ENCODE assay signal across 8 mouse cellular contexts in the genomic region with DNA sequence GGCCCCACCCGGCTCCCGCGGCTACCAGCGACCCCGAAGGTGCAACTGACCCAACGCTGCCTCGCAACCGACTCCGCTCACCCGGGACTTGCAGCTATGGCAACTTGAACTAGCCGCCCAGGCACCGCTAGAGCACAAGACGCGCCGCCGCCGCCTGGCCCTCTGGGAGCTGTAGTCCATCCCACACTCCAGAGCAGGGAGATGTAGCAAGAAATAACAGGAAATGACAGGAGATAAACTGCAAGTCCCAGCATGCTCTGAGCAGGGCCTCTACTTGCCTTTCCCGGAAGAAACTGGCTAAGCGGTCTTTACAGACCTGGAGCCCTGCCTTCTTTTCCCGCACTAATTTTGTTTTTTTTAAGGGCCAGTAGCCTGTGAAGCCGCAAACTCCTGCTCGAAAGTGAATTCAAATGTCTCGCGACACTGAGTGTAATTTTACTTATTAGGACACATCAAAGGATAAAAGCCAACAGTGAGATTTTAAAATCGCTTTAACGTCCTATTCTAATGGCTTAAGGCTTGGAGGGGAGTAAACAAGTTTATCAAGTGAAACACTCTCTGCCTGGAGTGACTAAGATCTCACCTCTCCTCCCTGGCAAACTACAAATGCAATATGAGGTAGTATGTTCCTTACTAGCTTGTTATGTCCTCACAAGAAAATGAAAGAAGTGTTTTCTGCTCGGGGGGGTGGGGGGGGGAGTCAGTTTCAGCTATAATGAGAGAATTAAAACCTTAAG. TPM values are rescaled to one million over a fixed set of nuclear protein-coding genes. Genes with fewer than 3 reads are reported as not detected.
A peak's percentile ranks its signal among the peaks of the same experiment; 100 is the strongest.
DNase-seq lines count a peak whose midpoint lies in the region; ATAC-seq and TF ChIP-seq lines count a peak whose summit lies in the region.

A gene (minus strand): TSS at position 129 of the 737 bp plus-strand sequence.
A gene (plus strand): TSS at position 283 of the 737 bp plus-strand sequence.

- H3K9ac ChIP-seq in embryonic facial prominence, embryonic 15.5 days = peak within 1 kb of the TSS; percentile 39
- peak within 1 kb of the TSS; percentile 60 for H3K9ac ChIP-seq in limb, embryonic 14.5 days (ENCODE audit: low read depth, low read length, severe bottlenecking)
- H3K9ac ChIP-seq in midbrain, postnatal 0 days (replicated peaks; ENCODE audit: low read length, poor library complexity, severe bottlenecking) = peak within 1 kb of the TSS; percentile 50

- WGBS in bone marrow, adult 2 months = 1% methylated on average over 27 of the region's 27 CpGs
- 2% methylated on average over 27 of the region's 27 CpGs for WGBS in embryonic facial prominence, embryonic 15.5 days
- 2% methylated on average over 27 of the region's 27 CpGs for WGBS in limb, embryonic 14.5 days
- WGBS in midbrain, postnatal 0 days = 2% methylated on average over 27 of the region's 27 CpGs

- H3K4me1 ChIP-seq in bone marrow, adult 2 months (ENCODE audit: control insufficient read depth, insufficient read depth, low read length) = no peaks in the 10 kb centered on the region; the same call in 1 of the 2 replicates
- peaks cover 5% of the 10 kb centered on the region for H3K4me1 ChIP-seq in embryonic facial prominence, embryonic 15.5 days
- H3K4me1 ChIP-seq in limb, embryonic 14.5 days (ENCODE audit: control insufficient read depth, insufficient read depth, low read length) = peaks cover 4% of the 10 kb centered on the region; the same call in 1 of the 2 replicates
- H3K4me1 ChIP-seq in midbrain, postnatal 0 days (ENCODE audit: insufficient read depth, low read length) = peaks cover 3% of the 10 kb centered on the region; the same call in 1 of the 2 replicates

- H3K36me3 ChIP-seq in embryonic facial prominence, embryonic 15.5 days = no peaks in the 10 kb centered on the region
- H3K36me3 ChIP-seq in limb, embryonic 14.5 days (ENCODE audit: control insufficient read depth, insufficient read depth, low read length) = no peaks in the 10 kb centered on the region
- no peaks in the 10 kb centered on the region for H3K36me3 ChIP-seq in midbrain, postnatal 0 days (ENCODE audit: insufficient read depth, low read length)

- TF ChIP-seq POLR2A in bone marrow, adult 2 months (IDR thresholded peaks at IDR 0.05; ENCODE audit: borderline replicate concordance, control insufficient read depth, low read depth, low read length) = peak; percentile 54; the same call in 1 of the 2 replicates
- no peak for TF ChIP-seq POLR2A in limb, embryonic 14.5 days (IDR thresholded peaks at IDR 0.05; ENCODE audit: borderline replicate concordance, extremely low read depth, insufficient read depth, insufficient read length)

- TF ChIP-seq CTCF in bone marrow, adult 2 months (IDR thresholded peaks at IDR 0.05; ENCODE audit: control insufficient read depth, insufficient read depth, low read length) = peak; percentile 8; the same call in 1 of the 2 replicates
- TF ChIP-seq CTCF in midbrain, postnatal 0 days (IDR thresholded peaks at IDR 0.05) = no peak

- peak; percentile 97 for DNase-seq in 416B (ENCODE audit: low read depth)
- peak; percentile 94 for DNase-seq in heart, adult 8-10 months (ENCODE audit: low spot score)
- peak; percentile 97 for DNase-seq in kidney, adult 9 months
- peak; percentile 97 for DNase-seq in limb, embryonic 14.5 days (ENCODE audit: low spot score)
- DNase-seq in midbrain, postnatal 0 days (ENCODE audit: low spot score) = peak; percentile 97
- peak; percentile 83 to 87 for DNase-seq in spleen, postnatal 14 days (ENCODE audit: low spot score in 2 of 2)

- peak within 1 kb of the TSS; percentile 57 for H3K27ac ChIP-seq in bone marrow, adult 2 months (ENCODE audit: control insufficient read depth, insufficient read depth, low read depth, low read length, poor library complexity)
- H3K27ac ChIP-seq in embryonic facial prominence, embryonic 15.5 days (replicated peaks) = no peak within 1 kb of the TSS
- H3K27ac ChIP-seq in limb, embryonic 14.5 days (replicated peaks; ENCODE audit: low read depth, low read length) = no peak within 1 kb of the TSS
- no peak within 1 kb of the TSS for H3K27ac ChIP-seq in midbrain, postnatal 0 days (ENCODE audit: low read depth, low read length)

- H3K4me2 ChIP-seq in embryonic facial prominence, embryonic 15.5 days (replicated peaks) = peak within 1 kb of the TSS; percentile 96
- peak within 1 kb of the TSS; percentile 90 for H3K4me2 ChIP-seq in limb, embryonic 14.5 days (replicated peaks; ENCODE audit: low read depth, low read length, severe bottlenecking)
- H3K4me2 ChIP-seq in midbrain, postnatal 0 days (ENCODE audit: low read depth, low read length, poor library complexity, severe bottlenecking) = peak within 1 kb of the TSS; percentile 96

- ATAC-seq in embryonic facial prominence, embryonic 15.5 days (ENCODE audit: insufficient number of reproducible peaks, low FRiP score, low TSS enrichment, low read depth) = peak; percentile 100
- peak; percentile 100 for ATAC-seq in limb, embryonic 14.5 days (ENCODE audit: low FRiP score, low read depth)
- ATAC-seq in midbrain, postnatal 0 days (ENCODE audit: low FRiP score) = peak; percentile 100

- no peaks in the 10 kb centered on the region for H3K27me3 ChIP-seq in embryonic facial prominence, embryonic 15.5 days
- H3K27me3 ChIP-seq in limb, embryonic 14.5 days (ENCODE audit: control insufficient read depth, insufficient read depth, low read length) = no peaks in the 10 kb centered on the region
- no peaks in the 10 kb centered on the region for H3K27me3 ChIP-seq in midbrain, postnatal 0 days (ENCODE audit: insufficient read depth, low read length)

- H3K4me3 ChIP-seq in bone marrow, adult 2 months (replicated peaks; ENCODE audit: control insufficient read depth, low read depth, low read length) = peak within 1 kb of the TSS; percentile 96
- peak within 1 kb of the TSS; percentile 67 for H3K4me3 ChIP-seq in embryonic facial prominence, embryonic 15.5 days (replicated peaks)
- H3K4me3 ChIP-seq in limb, embryonic 14.5 days (replicated peaks; ENCODE audit: low read length) = peak within 1 kb of the TSS; percentile 66
- peak within 1 kb of the TSS; percentile 61 for H3K4me3 ChIP-seq in midbrain, postnatal 0 days (ENCODE audit: low read depth, low read length)

- H3K9me3 ChIP-seq in embryonic facial prominence, embryonic 15.5 days (replicated peaks) = no peaks in the 10 kb centered on the region
- H3K9me3 ChIP-seq in limb, embryonic 14.5 days (ENCODE audit: control insufficient read depth, low read length) = no peaks in the 10 kb centered on the region
- no peaks in the 10 kb centered on the region for H3K9me3 ChIP-seq in midbrain, postnatal 0 days (ENCODE audit: low read length)

RNA-seq across cellular contexts. Expression of the first gene that starts in this region (rescaled TPM):
- polyA plus RNA-seq in bone marrow, adult 2 months (2011; ENCODE audit: insufficient read depth, insufficient read length, low replicate concordance, missing spikeins) = 28.3 and 67.8 TPM in 2 replicates
- polyA plus RNA-seq in embryonic facial prominence, embryonic 15.5 days (2015; fragmentation: Nextera tagmentation; extraction: Ambion mirVana) = 9.2 and 11.1 TPM in 2 replicates
- total RNA-seq in heart, adult 8-10 months (2022) = 10 to 100 TPM; 11.5 to 16.4 (median 12.4) TPM
- polyA plus RNA-seq in limb, embryonic 14.5 days (2012; rRNA removed) = 6.8 and 7.4 TPM in 2 replicates
- polyA plus RNA-seq in limb, embryonic 14.5 days (2014; fragmentation: Nextera tagmentation; extraction: Ambion mirVana) = 6.7 and 7.6 TPM in 2 replicates
- 8.4 and 11.4 TPM in 2 replicates for total RNA-seq in midbrain, postnatal 0 days (2014; rRNA removed)
- 3.0 and 3.3 TPM in 2 replicates for polyA plus RNA-seq in midbrain, postnatal 0 days (2015; fragmentation: Nextera tagmentation; extraction: Ambion mirVana)

RNA-seq across cellular contexts. Expression of the second gene that starts in this region (rescaled TPM):
- 0.35 and 0.38 TPM in 2 replicates for polyA plus RNA-seq in bone marrow, adult 2 months (2011; ENCODE audit: insufficient read depth, insufficient read length, low replicate concordance, missing spikeins)
- 0.67 and 0.75 TPM in 2 replicates for polyA plus RNA-seq in embryonic facial prominence, embryonic 15.5 days (2015; fragmentation: Nextera tagmentation; extraction: Ambion mirVana)
- total RNA-seq in heart, adult 8-10 months (2022) = under 1 TPM in 2 of 4 experiments, not detected in 2; 0.09 to 0.12 TPM
- 0.34 and 0.36 TPM in 2 replicates for polyA plus RNA-seq in limb, embryonic 14.5 days (2012; rRNA removed)
- polyA plus RNA-seq in limb, embryonic 14.5 days (2014; fragmentation: Nextera tagmentation; extraction: Ambion mirVana) = 0.62 and 0.77 TPM in 2 replicates
- total RNA-seq in midbrain, postnatal 0 days (2014; rRNA removed) = 0.55 and 0.57 TPM in 2 replicates
- 0.50 and 0.53 TPM in 2 replicates for polyA plus RNA-seq in midbrain, postnatal 0 days (2015; fragmentation: Nextera tagmentation; extraction: Ambion mirVana)
